Mouse (Mus musculus) thymus, adult 2 months (tissue): Measurements from ENCODE around the gene Casz1.

Experiments used
- CTCF ChIP-seq: fragments of 200-500 bp; IDR thresholded peaks from 2 replicates; pipeline ENCODE4 v1.5.1; 2012; ENCODE audit warnings: mild to moderate bottlenecking, control low read depth, low read length, moderate library complexity, borderline replicate concordance; ENCODE audit not compliant: control insufficient read depth, poor library complexity, insufficient read depth; ENCODE audit errors: extremely low read depth
- POLR2A ChIP-seq: fragments of 200-500 bp; IDR thresholded peaks from 2 replicates; pipeline ENCODE4 v1.6.1; 2012; ENCODE audit warnings: mild to moderate bottlenecking, low read length, control low read depth, moderate library complexity; ENCODE audit not compliant: control insufficient read depth, poor library complexity, insufficient read depth; ENCODE audit errors: extremely low read depth

- TF ChIP-seq CTCF (no peak), POLR2A (no peak)
Measured at GRCm38 (mm10) chr4:148908760-148909510, 104.7 kb downstream of the Casz1 start.
